Mouse (Mus musculus) midbrain, embryonic 12.5 days (tissue): ENCODE measurements around the gene Anapc16. TPM values are rescaled to one million over a fixed set of nuclear protein-coding genes. Genes with fewer than 3 reads are reported as not detected.
A peak's percentile ranks its signal among the peaks of the same experiment; 100 is the strongest.

Experiments
- ATAC-seq: fragments of 200-750 bp; cut with Nextera tagmentation; 2 replicates; pipeline ENCODE4 v1.8.0; 2017; ENCODE audit warnings: low read depth, moderate TSS enrichment, moderate library complexity; ENCODE audit not compliant: low FRiP score
- H3K27ac ChIP-seq: fragments of 300-500 bp; sonication (generic); replicated peaks from 2 replicates; pipeline ENCODE4 v1.5.1; 2016; ENCODE audit warnings: mild to moderate bottlenecking
- H3K27me3 ChIP-seq: fragments of 300-500 bp; sonication (generic); 2 replicates; pipeline ENCODE4 v1.6.1; 2016; ENCODE audit warnings: mild to moderate bottlenecking
- H3K36me3 ChIP-seq: fragments of 300-500 bp; sonication (generic); 2 replicates; pipeline ENCODE4 v1.6.1; 2016
- H3K4me1 ChIP-seq: fragments of 300-500 bp; sonication (generic); 2 replicates; pipeline ENCODE4 v1.6.1; 2016
- H3K4me2 ChIP-seq: fragments of 300-500 bp; sonication (generic); replicated peaks from 2 replicates; pipeline ENCODE4 v1.6.1; 2016; ENCODE audit warnings: mild to moderate bottlenecking, moderate library complexity
- H3K4me3 ChIP-seq: fragments of 300-500 bp; sonication (generic); 2 replicates; pipeline ENCODE4 v1.5.1; 2016; ENCODE audit warnings: mild to moderate bottlenecking
- H3K9ac ChIP-seq: fragments of 300-500 bp; sonication (generic); replicated peaks from 2 replicates; pipeline ENCODE4 v1.6.1; 2016; ENCODE audit warnings: mild to moderate bottlenecking, moderate library complexity
- H3K9me3 ChIP-seq: fragments of 300-500 bp; sonication (generic); 2 replicates; pipeline ENCODE4 v1.6.1; 2016; ENCODE audit warnings: mild to moderate bottlenecking
- WGBS: fragments of 180-500 bp; shearing (Covaris S2); methylation state at CpG from one replicate; pipeline ENCODE4 v1.1.7; 2016; 5-methylcytosine and 5-hydroxymethylcytosine counted together
- polyA plus RNA-seq: library from polyadenylated mRNA; unstranded; fragments of >200 nt; fragmentation: Nextera tagmentation; extraction: Ambion mirVana; gene quantifications from 2 replicates; pipeline ENCODE4 v1.2.1, GENCODE M21; 2016

The Anapc16 gene
- polyA plus RNA-seq: 110 and 115 TPM in 2 replicates

GRCm38 (mm10) chr10:60002673-60003212, at the start of gene Anapc16, which contains the start of gene Ascc1:
Gene Anapc16 (minus strand): TSS chr10:60003135.
Gene Ascc1 (plus strand): TSS chr10:60002805.
- Histone ChIP-seq H3K27me3 (no peaks in the 10 kb centered on the region), H3K4me2 (peak within 1 kb of the TSS; percentile 82), H3K9ac (peak within 1 kb of the TSS; percentile 56), H3K4me1 (peaks cover 22% of the 10 kb centered on the region), H3K4me3 (peak within 1 kb of the TSS; percentile 57), H3K9me3 (no peaks in the 10 kb centered on the region), H3K27ac (peak within 1 kb of the TSS; percentile 96), H3K36me3 (peaks cover 18% of the 10 kb centered on the region; the same call in 1 of the 2 replicates)
- WGBS: under 1% methylated on average over 50 of the region's 51 CpGs
- ATAC-seq: peak; percentile 96

GRCm38 (mm10) chr10:60050581-60050980, 47.6 kb upstream of the Anapc16 start:
- Histone ChIP-seq H3K4me2 (no peak overlapping the region), H3K27me3 (peaks cover 15% of the 10 kb centered on the region; the same call in 1 of the 2 replicates), H3K9ac (no peak overlapping the region), H3K36me3 (peaks cover 7% of the 10 kb centered on the region), H3K27ac (no peak overlapping the region), H3K9me3 (no peaks in the 10 kb centered on the region), H3K4me3 (no peak overlapping the region), H3K4me1 (no peaks in the 10 kb centered on the region; the same call in 1 of the 2 replicates)
- 97% methylated on average over 10 of the region's 10 CpGs for WGBS
- no peak for ATAC-seq

DNA sequence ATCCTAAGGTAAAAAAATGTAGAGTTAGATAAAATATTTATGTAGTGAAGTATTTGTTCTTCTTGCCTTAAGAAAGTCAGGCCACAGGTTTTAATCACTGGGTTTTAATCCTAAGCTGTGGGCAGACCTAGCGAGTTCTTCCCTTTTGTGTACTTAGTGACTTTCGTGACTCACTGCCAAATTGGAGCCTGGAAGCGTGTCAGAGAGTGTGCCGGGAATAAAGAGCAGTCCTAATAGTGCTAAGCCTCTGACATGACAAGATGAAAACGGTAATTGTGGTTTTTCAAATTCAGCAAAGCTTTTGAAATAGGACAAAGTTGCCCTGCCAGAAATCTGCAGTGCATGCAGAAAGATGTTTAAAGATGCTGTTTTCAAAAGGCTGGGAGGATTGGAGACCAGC, 43.8 kb upstream of the Anapc16 start:
- Histone ChIP-seq H3K4me2 (no peak overlapping the region), H3K9me3 (no peaks in the 10 kb centered on the region), H3K4me1 (no peaks in the 10 kb centered on the region; the same call in 1 of the 2 replicates), H3K36me3 (peaks cover 7% of the 10 kb centered on the region), H3K9ac (no peak overlapping the region), H3K4me3 (no peak overlapping the region), H3K27ac (no peak overlapping the region), H3K27me3 (peaks cover 34% of the 10 kb centered on the region)
- 11% methylated on average over 5 of the region's 5 CpGs for WGBS
- no peak for ATAC-seq

DNA sequence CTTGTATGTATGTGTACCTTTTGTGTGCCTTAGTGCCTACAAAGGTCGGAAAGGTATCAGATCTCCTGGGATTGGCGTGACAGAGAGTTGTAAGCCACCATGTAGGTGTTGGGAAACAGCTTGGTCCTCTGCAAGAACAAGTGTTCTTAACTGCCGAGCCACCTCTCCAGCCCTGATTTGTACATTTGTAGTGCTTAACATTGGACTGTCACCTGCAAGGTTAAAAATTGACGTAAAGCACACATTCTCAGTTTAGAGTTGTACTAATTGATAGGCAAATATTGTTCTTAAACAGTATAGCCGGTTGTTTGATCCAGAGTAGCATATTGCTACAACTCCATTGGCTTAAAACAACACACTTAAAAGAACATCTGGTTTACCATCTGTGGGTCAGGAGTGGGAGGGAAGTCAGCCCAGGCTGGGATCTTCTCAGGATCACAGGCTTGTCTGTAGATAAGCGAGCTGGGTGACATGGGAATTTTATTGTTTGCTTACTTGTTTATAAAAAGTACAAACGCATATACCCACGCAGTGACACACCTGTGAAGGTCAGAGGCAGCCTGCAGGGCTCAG, 39.5 kb upstream of the Anapc16 start:
- 88% methylated on average over 8 of the region's 8 CpGs for WGBS
- H3K27ac ChIP-seq: no peak overlapping the region
- no peak overlapping the region for H3K4me3 ChIP-seq
- ATAC-seq: no peak
- no peaks in the 10 kb centered on the region for H3K36me3 ChIP-seq
- H3K9me3 ChIP-seq: no peaks in the 10 kb centered on the region
- H3K9ac ChIP-seq: no peak overlapping the region
- H3K27me3 ChIP-seq: peaks cover 19% of the 10 kb centered on the region
- no peaks in the 10 kb centered on the region; the same call in 1 of the 2 replicates for H3K4me1 ChIP-seq
- no peak overlapping the region for H3K4me2 ChIP-seq

- H3K27ac ChIP-seq: no peak overlapping the region
- no peak for ATAC-seq
- H3K9me3 ChIP-seq: no peaks in the 10 kb centered on the region
- H3K36me3 ChIP-seq: no peaks in the 10 kb centered on the region
- no peak overlapping the region for H3K9ac ChIP-seq
- no peak overlapping the region for H3K4me3 ChIP-seq
- WGBS: 82% methylated on average over 4 of the region's 4 CpGs
- no peak overlapping the region for H3K4me2 ChIP-seq
- H3K27me3 ChIP-seq: no peaks in the 10 kb centered on the region; the same call in 1 of the 2 replicates
- H3K4me1 ChIP-seq: peaks cover 15% of the 10 kb centered on the region
Measured at GRCm38 (mm10) chr10:60035744-60036143, 32.8 kb upstream of the Anapc16 start.

- Histone ChIP-seq H3K36me3 (no peaks in the 10 kb centered on the region), H3K4me2 (no peak overlapping the region), H3K9me3 (no peaks in the 10 kb centered on the region), H3K4me1 (peaks cover 15% of the 10 kb centered on the region), H3K4me3 (no peak overlapping the region), H3K27me3 (no peaks in the 10 kb centered on the region; the same call in 1 of the 2 replicates), H3K9ac (no peak overlapping the region), H3K27ac (no peak overlapping the region)
- no peak for ATAC-seq
- WGBS: 86% methylated on average over 3 of the region's 3 CpGs
Measured at GRCm38 (mm10) chr10:60034621-60035020, 31.7 kb upstream of the Anapc16 start.

- H3K4me3 ChIP-seq: no peak overlapping the region
- H3K27ac ChIP-seq: no peak overlapping the region
- no peaks in the 10 kb centered on the region; the same call in 1 of the 2 replicates for H3K27me3 ChIP-seq
- no peak overlapping the region for H3K4me2 ChIP-seq
- peaks cover 22% of the 10 kb centered on the region for H3K4me1 ChIP-seq
- H3K36me3 ChIP-seq: no peaks in the 10 kb centered on the region
- WGBS: 43% methylated on average over 5 of the region's 5 CpGs
- no peaks in the 10 kb centered on the region for H3K9me3 ChIP-seq
- no peak for ATAC-seq
- H3K9ac ChIP-seq: no peak overlapping the region
Measured at GRCm38 (mm10) chr10:60033064-60033463, 30.1 kb upstream of the Anapc16 start.

- no peaks in the 10 kb centered on the region for H3K9me3 ChIP-seq
- peaks cover 24% of the 10 kb centered on the region for H3K4me1 ChIP-seq
- H3K4me3 ChIP-seq: no peak overlapping the region
- no peak overlapping the region for H3K4me2 ChIP-seq
- H3K27me3 ChIP-seq: no peaks in the 10 kb centered on the region; the same call in 1 of the 2 replicates
- H3K9ac ChIP-seq: no peak overlapping the region
- 73% methylated on average over 1 of the region's 2 CpGs for WGBS
- H3K27ac ChIP-seq: no peak overlapping the region
- ATAC-seq: no peak
- H3K36me3 ChIP-seq: no peaks in the 10 kb centered on the region
Measured at GRCm38 (mm10) chr10:60032622-60033021, 29.7 kb upstream of the Anapc16 start.

- no peak overlapping the region for H3K9ac ChIP-seq
- H3K4me2 ChIP-seq: no peak overlapping the region
- peaks cover 29% of the 10 kb centered on the region for H3K4me1 ChIP-seq
- H3K36me3 ChIP-seq: no peaks in the 10 kb centered on the region
- no peak overlapping the region for H3K4me3 ChIP-seq
- 0 out of 2 replicates have a peak, but pooled peaks have one; percentile 34 for ATAC-seq
- no peaks in the 10 kb centered on the region for H3K9me3 ChIP-seq
- no peaks in the 10 kb centered on the region for H3K27me3 ChIP-seq
- H3K27ac ChIP-seq: no peak overlapping the region
- WGBS: 38% methylated on average over 2 of the region's 2 CpGs
Measured at GRCm38 (mm10) chr10:60031985-60032384, 29.1 kb upstream of the Anapc16 start.

DNA sequence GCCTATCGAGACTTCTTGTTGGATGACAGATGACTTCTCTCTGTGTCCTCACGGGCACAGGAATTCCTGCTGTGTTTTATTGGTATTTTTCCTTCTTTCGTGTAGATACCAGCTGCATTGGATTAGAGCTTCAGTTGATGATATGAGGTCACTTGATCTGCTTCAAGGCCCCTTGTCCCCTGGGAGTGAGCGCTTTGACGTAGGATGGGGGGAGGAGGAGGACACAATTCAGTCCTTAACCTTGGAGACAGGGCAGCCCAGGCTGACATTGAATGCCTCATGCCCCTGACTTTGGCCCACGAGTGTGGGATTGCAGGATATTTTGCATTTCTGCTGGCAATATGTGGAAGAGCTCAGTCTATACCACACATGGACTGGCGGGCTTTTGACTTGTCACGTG, 28.6 kb upstream of the Anapc16 start:
- WGBS: 71% methylated on average over 8 of the region's 8 CpGs
- Histone ChIP-seq H3K4me1 (peaks cover 33% of the 10 kb centered on the region), H3K9me3 (no peaks in the 10 kb centered on the region), H3K9ac (no peak overlapping the region), H3K4me3 (no peak overlapping the region), H3K4me2 (no peak overlapping the region), H3K27ac (0 out of 2 replicates have a peak overlapping the region, but pooled peaks have one; percentile 39), H3K27me3 (no peaks in the 10 kb centered on the region), H3K36me3 (no peaks in the 10 kb centered on the region)
- no peak for ATAC-seq

- WGBS: 90% methylated on average over 4 of the region's 4 CpGs
- peaks cover 34% of the 10 kb centered on the region for H3K4me1 ChIP-seq
- ATAC-seq: no peak
Measured at GRCm38 (mm10) chr10:60029387-60029786, 26.5 kb upstream of the Anapc16 start.

DNA sequence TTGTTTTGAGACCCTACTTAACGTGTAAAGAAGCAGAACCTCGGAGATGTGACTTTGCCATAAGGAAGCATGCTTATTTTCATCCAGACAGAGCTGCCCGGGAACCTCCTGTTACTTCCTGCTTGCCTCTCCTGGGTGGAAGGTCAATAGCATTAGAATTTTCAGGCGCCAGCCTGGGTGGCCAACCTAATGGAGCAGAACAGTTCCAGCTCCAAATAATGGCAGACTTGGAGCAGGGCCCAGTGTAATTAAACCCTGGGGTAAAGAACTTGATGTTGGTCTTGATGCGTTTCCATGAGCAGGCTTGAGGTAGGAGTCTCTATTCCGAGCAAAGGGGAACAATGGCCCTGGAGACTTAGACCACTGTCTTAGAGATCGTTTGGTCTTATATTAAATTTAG, 26.0 kb upstream of the Anapc16 start:
- H3K4me2 ChIP-seq: no peak overlapping the region
- no peaks in the 10 kb centered on the region for H3K27me3 ChIP-seq
- H3K9ac ChIP-seq: no peak overlapping the region
- no peaks in the 10 kb centered on the region for H3K36me3 ChIP-seq
- H3K4me3 ChIP-seq: no peak overlapping the region
- WGBS: 75% methylated on average over 7 of the region's 7 CpGs
- H3K9me3 ChIP-seq: no peaks in the 10 kb centered on the region
- H3K27ac ChIP-seq: no peak overlapping the region
- ATAC-seq: no peak
- peaks cover 34% of the 10 kb centered on the region for H3K4me1 ChIP-seq

More at GRCm38 (mm10) chr10:60029387-60029786, 26.5 kb upstream of the Anapc16 start:
- H3K36me3 ChIP-seq: no peaks in the 10 kb centered on the region
- no peaks in the 10 kb centered on the region for H3K9me3 ChIP-seq
- H3K27me3 ChIP-seq: no peaks in the 10 kb centered on the region
- no peak overlapping the region for H3K4me3 ChIP-seq
- H3K4me2 ChIP-seq: no peak overlapping the region
- H3K27ac ChIP-seq: no peak overlapping the region
- no peak overlapping the region for H3K9ac ChIP-seq
